Mouse (Mus musculus) kidney, adult 2 months (tissue): ENCODE measurements around the gene Agtpbp1. TPM values are rescaled to one million over a fixed set of nuclear protein-coding genes. Genes with fewer than 3 reads are reported as not detected.

Source experiments
- DNase-seq: peaks from one replicate; pipeline ENCODE4 v3.0.0; 2021
- H3K27ac ChIP-seq: fragments of 200-500 bp; 2 replicates; pipeline ENCODE4 v1.5.1; 2012; ENCODE audit warnings: low read depth, low read length, control low read depth, inconsistent platforms; ENCODE audit not compliant: insufficient read depth
- H3K27me3 ChIP-seq: fragments of 200-500 bp; replicated peaks from 2 replicates; pipeline ENCODE4 v1.6.1; 2012; ENCODE audit warnings: mild to moderate bottlenecking, moderate library complexity, low read length, inconsistent platforms; ENCODE audit not compliant: control insufficient read depth, insufficient read depth
- H3K36me3 ChIP-seq: fragments of 200-500 bp; 2 replicates; pipeline ENCODE4 v1.6.1; 2012; ENCODE audit warnings: mild to moderate bottlenecking, moderate library complexity, low read length, inconsistent platforms; ENCODE audit not compliant: control insufficient read depth, insufficient read depth
- H3K4me1 ChIP-seq: fragments of 200-500 bp; 2 replicates; pipeline ENCODE4 v1.6.1; 2011; ENCODE audit warnings: low read length; ENCODE audit not compliant: control insufficient read depth, insufficient read depth
- H3K4me3 ChIP-seq: fragments of 200-500 bp; 2 replicates; pipeline ENCODE4 v1.5.1; 2011; ENCODE audit warnings: mild to moderate bottlenecking, low read depth, low read length, control low read depth; ENCODE audit not compliant: insufficient read depth
- CTCF ChIP-seq: fragments of 200-500 bp; conservative IDR thresholded peaks from 2 replicates; pipeline ENCODE4 v1.5.1; 2011; ENCODE audit warnings: low read depth, mild to moderate bottlenecking, control low read depth, low read length, moderate library complexity, mixed read lengths; ENCODE audit not compliant: insufficient read depth, insufficient read length
- POLR2A ChIP-seq: fragments of 200-500 bp; IDR thresholded peaks from one replicate; pipeline ENCODE4 v1.6.1; 2011; ENCODE audit warnings: low read depth, low read length, control low read depth
- WGBS: fragments of 180-500 bp; shearing (Covaris S2); methylation state at CpG from one replicate; pipeline ENCODE4 v1.1.7; 2018; 5-methylcytosine and 5-hydroxymethylcytosine counted together
- polyA plus RNA-seq: library from polyadenylated mRNA; depleted of rRNA; stranded (reverse); fragments of >200 nt; gene quantifications from 2 replicates; pipeline ENCODE4 v1.2.3, GENCODE M21; 2012

The Agtpbp1 gene
- polyA plus RNA-seq, 1 experiment, result 7.6 TPM

GRCm38 (mm10) chr13:59454001-59454785 lies 130.8 kb downstream of the Agtpbp1 start:
- peak; percentile 91 for DNase-seq
- 52% methylated on average over 11 of the region's 11 CpGs for WGBS
- no peak for TF ChIP-seq CTCF
- TF ChIP-seq POLR2A, result no peak
- peaks cover 18% of the 10 kb centered on the region for H3K4me1 ChIP-seq
- no peaks in the 10 kb centered on the region for H3K27me3 ChIP-seq
- H3K27ac ChIP-seq, result peak overlapping the region; percentile 73
- H3K4me3 ChIP-seq, result no peak overlapping the region
- H3K36me3 ChIP-seq, result no peaks in the 10 kb centered on the region

- Histone ChIP-seq H3K36me3 (no peaks in the 10 kb centered on the region), H3K27ac (peak overlapping the region; percentile 14; the same call in 1 of the 2 replicates), H3K4me1 (peaks cover 18% of the 10 kb centered on the region), H3K4me3 (no peak overlapping the region), H3K27me3 (no peaks in the 10 kb centered on the region)
- TF ChIP-seq POLR2A, result no peak
- WGBS, result 46% methylated on average over 6 of the region's 6 CpGs
- peak; percentile 22 for DNase-seq
These were observed 131.4 kb downstream of the Agtpbp1 start for GRCm38 (mm10) chr13:59453582-59453981.

GRCm38 (mm10) chr13:59453045-59453444 lies 132.0 kb downstream of the Agtpbp1 start:
- peak overlapping the region; percentile 14; the same call in 1 of the 2 replicates for H3K27ac ChIP-seq
- H3K27me3 ChIP-seq, result no peaks in the 10 kb centered on the region
- TF ChIP-seq POLR2A (no peak), CTCF (no peak)
- WGBS, result 47% methylated on average over 2 of the region's 2 CpGs
- peaks cover 18% of the 10 kb centered on the region for H3K4me1 ChIP-seq
- DNase-seq, result peak; percentile 89
- H3K36me3 ChIP-seq, result no peaks in the 10 kb centered on the region
- no peak overlapping the region for H3K4me3 ChIP-seq

- no peaks in the 10 kb centered on the region for H3K36me3 ChIP-seq
- no peaks in the 10 kb centered on the region for H3K27me3 ChIP-seq
- TF ChIP-seq CTCF (no peak), POLR2A (no peak)
- WGBS, result 85% methylated on average over 10 of the region's 10 CpGs
- no peak for DNase-seq
- peaks cover 18% of the 10 kb centered on the region for H3K4me1 ChIP-seq
- no peak overlapping the region for H3K4me3 ChIP-seq
- H3K27ac ChIP-seq, result no peak overlapping the region
These were observed 134.2 kb downstream of the Agtpbp1 start for GRCm38 (mm10) chr13:59450840-59451239.

GRCm38 (mm10) chr13:59447130-59447529 lies 137.9 kb downstream of the Agtpbp1 start:
- Histone ChIP-seq H3K4me1 (peaks cover 3% of the 10 kb centered on the region; the same call in 1 of the 2 replicates), H3K27ac (no peak overlapping the region), H3K36me3 (no peaks in the 10 kb centered on the region), H3K4me3 (no peak overlapping the region), H3K27me3 (no peaks in the 10 kb centered on the region)
- 65% methylated on average over 7 of the region's 7 CpGs for WGBS
- no peak for DNase-seq
- TF ChIP-seq POLR2A, result no peak
- no peak for TF ChIP-seq CTCF

GRCm38 (mm10) chr13:59445179-59445578 lies 139.8 kb downstream of the Agtpbp1 start:
- Histone ChIP-seq H3K4me1 (no peaks in the 10 kb centered on the region), H3K4me3 (no peak overlapping the region), H3K27me3 (no peaks in the 10 kb centered on the region), H3K27ac (no peak overlapping the region), H3K36me3 (no peaks in the 10 kb centered on the region)
- DNase-seq, result no peak
- TF ChIP-seq CTCF, result no peak
- no peak for TF ChIP-seq POLR2A
- 90% methylated on average over 5 of the region's 5 CpGs for WGBS

GRCm38 (mm10) chr13:59444371-59444770 lies 140.7 kb downstream of the Agtpbp1 start:
- peak; percentile 21 for DNase-seq

More at GRCm38 (mm10) chr13:59444371-59444770, 140.7 kb downstream of the Agtpbp1 start:
- no peak overlapping the region for H3K27ac ChIP-seq
- no peak overlapping the region for H3K4me3 ChIP-seq
- H3K27me3 ChIP-seq, result no peaks in the 10 kb centered on the region
- H3K4me1 ChIP-seq, result no peaks in the 10 kb centered on the region
- TF ChIP-seq CTCF (no peak), POLR2A (no peak)
- H3K36me3 ChIP-seq, result no peaks in the 10 kb centered on the region
- 81% methylated on average over 6 of the region's 6 CpGs for WGBS
